Mouse (Mus musculus) brain, embryonic 18.5 days (tissue): ENCODE measurements at regions not wholly inside any gene's neighbourhood (a gene's known extent, or its start where the extent isn't known, plus 50 kb on each side); places are given as distances from the start of the nearest gene placed in this dataset.
"Not testable (repeated sequence)": the region's sequence is repeated elsewhere in the genome, so short reads cannot be mapped to it uniquely, and the experiment has no call there.

Experiments
- DNase-seq: peaks from one replicate; pipeline ENCODE4 v3.0.0-alpha.2; 2012; ENCODE audit warnings: low read depth, low spot score

- DNase-seq: no peak
These were observed 494.1 kb upstream of the Klf6 start for GRCm38 (mm10) chr13:5367058-5367797.

GRCm38 (mm10) chr13:5370007-5370406 lies 491.3 kb upstream of the Klf6 start:
- DNase-seq: no peak

GRCm38 (mm10) chr13:5373191-5373590 lies 488.1 kb upstream of the Klf6 start:
- no peak for DNase-seq

GRCm38 (mm10) chr13:5408226-5408804 lies 453.0 kb upstream of the Klf6 start:
- no peak for DNase-seq

- no peak for DNase-seq
These were observed 449.2 kb upstream of the Klf6 start for GRCm38 (mm10) chr13:5412052-5412451.

- DNase-seq: not testable (repeated sequence)
These were observed 448.3 kb upstream of the Klf6 start for GRCm38 (mm10) chr13:5413009-5413408.

- no peak for DNase-seq
These were observed 437.2 kb upstream of the Klf6 start for GRCm38 (mm10) chr13:5424110-5424509.

GRCm38 (mm10) chr13:5425491-5426232 lies 435.6 kb upstream of the Klf6 start:
- no peak for DNase-seq

GRCm38 (mm10) chr13:5433652-5434051 lies 427.6 kb upstream of the Klf6 start:
- DNase-seq: no peak

GRCm38 (mm10) chr13:5435131-5435530 lies 426.2 kb upstream of the Klf6 start:
- no peak for DNase-seq

- DNase-seq: no peak
These were observed 425.1 kb upstream of the Klf6 start for GRCm38 (mm10) chr13:5436191-5436590.

GRCm38 (mm10) chr13:5440454-5440853 lies 420.8 kb upstream of the Klf6 start:
- DNase-seq: no peak

GRCm38 (mm10) chr13:5444759-5445478 lies 416.4 kb upstream of the Klf6 start:
- DNase-seq: no peak

GRCm38 (mm10) chr13:5448601-5449000 lies 412.7 kb upstream of the Klf6 start:
- no peak for DNase-seq

- no peak for DNase-seq
These were observed 380.5 kb upstream of the Klf6 start for GRCm38 (mm10) chr13:5480779-5481178.

- peak; percentile 45 for DNase-seq
These were observed 369.0 kb upstream of the Klf6 start for GRCm38 (mm10) chr13:5492266-5492665.

- DNase-seq: no peak
These were observed 363.7 kb upstream of the Klf6 start for GRCm38 (mm10) chr13:5497535-5497934.

GRCm38 (mm10) chr13:5511784-5512183 lies 349.5 kb upstream of the Klf6 start:
- no peak for DNase-seq

- DNase-seq: no peak
These were observed 345.7 kb upstream of the Klf6 start for GRCm38 (mm10) chr13:5515552-5515951.

- no peak for DNase-seq
These were observed 345.2 kb upstream of the Klf6 start for GRCm38 (mm10) chr13:5516088-5516487.

GRCm38 (mm10) chr13:5519181-5519580 lies 342.1 kb upstream of the Klf6 start:
- no peak for DNase-seq

- DNase-seq: no peak
These were observed 341.7 kb upstream of the Klf6 start for GRCm38 (mm10) chr13:5519600-5519999.
